Mouse (Mus musculus) neutrophil, adult 59 days (primary cell): ENCODE measurements around the gene Bcas2. TPM values are rescaled to one million over a fixed set of nuclear protein-coding genes. Genes with fewer than 3 reads are reported as not detected.

Experiments used
- total RNA-seq, 2 experiments: library from RNA; stranded (reverse); gene quantifications; 1 replicate in 1 of 2; 2 replicates in 1 of 2; pipeline ENCODE4 v1.2.4; 2023

Gene Bcas2
- 10 to 100 TPM; 35.9 to 39.1 TPM for total RNA-seq

DNA sequence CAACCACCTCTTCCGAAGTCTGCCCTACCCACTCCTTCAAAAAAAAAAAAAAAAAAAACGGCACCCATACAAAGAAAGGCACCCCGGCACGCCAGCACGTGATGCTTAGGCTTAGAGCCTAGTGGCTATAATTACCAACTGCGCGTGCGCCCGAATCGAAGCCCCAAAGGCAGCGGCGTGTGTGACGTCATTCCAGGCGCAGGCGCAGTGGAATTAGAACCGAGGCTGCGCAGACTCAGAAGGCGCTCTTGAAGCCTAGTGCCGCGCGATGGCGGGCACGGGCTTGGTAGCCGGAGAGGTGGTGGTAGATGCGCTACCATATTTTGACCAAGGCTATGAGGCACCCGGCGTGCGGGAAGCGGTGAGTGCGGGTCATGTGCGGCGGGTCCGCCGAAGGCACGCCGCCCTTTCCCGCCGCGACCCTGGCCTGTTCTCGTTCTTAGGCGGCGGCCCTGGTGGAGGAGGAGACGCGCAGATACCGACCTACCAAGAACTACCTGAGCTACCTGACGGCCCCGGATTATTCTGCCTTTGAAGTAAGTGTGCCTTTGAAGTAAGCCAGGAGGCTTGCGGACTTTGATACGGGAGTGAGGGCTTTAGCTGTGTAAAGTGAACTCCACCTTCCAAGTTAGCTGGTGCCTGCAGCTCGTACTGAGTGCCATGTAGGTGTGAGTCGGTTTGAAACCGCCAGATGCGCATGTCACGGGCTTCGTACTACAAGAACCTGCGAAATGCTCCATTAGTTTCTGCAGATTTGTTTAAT lies at the start of gene Bcas2:
Gene Bcas2, plus strand, starts transcription at position 151 of the 763 bp plus-strand sequence.

Other genes with a start within 250 kb of the Bcas2 start
- gene Sycp1, start 235.6 kb upstream of the Bcas2 start, total RNA-seq: not detected
- not detected for gene Nr1h5, start 207.5 kb upstream of the Bcas2 start, total RNA-seq
- gene Sike1, start 175.9 kb upstream of the Bcas2 start, total RNA-seq: 10 to 100 TPM; 56.2 to 63.7 TPM
- gene Csde1, start 151.2 kb upstream of the Bcas2 start, total RNA-seq: 100 to 1,000 TPM; 247 to 277 TPM
- 10 to 100 TPM; 83.3 to 87.5 TPM for gene Nras, start 113.4 kb upstream of the Bcas2 start, total RNA-seq
- gene Ampd1, start 97.6 kb upstream of the Bcas2 start, total RNA-seq: not detected
- gene Dennd2c, start 69.1 kb upstream of the Bcas2 start, total RNA-seq: 1 to 10 TPM; 1.4 to 2.4 TPM
- 10 to 100 TPM; 45.5 to 46.9 TPM for gene Trim33, start 107.6 kb downstream of the Bcas2 start, total RNA-seq